Mouse (Mus musculus) hindbrain, embryonic 11.5 days (tissue): ENCODE measurements at regions not wholly inside any gene's neighbourhood (a gene's known extent, or its start where the extent isn't known, plus 50 kb on each side); places are given as distances from the start of the nearest gene placed in this dataset.

Experiments used
- ATAC-seq: fragments of 200-750 bp; cut with Nextera tagmentation; 2 replicates; pipeline ENCODE4 v1.8.0; 2017; ENCODE audit warnings: mild to moderate bottlenecking, moderate TSS enrichment, moderate library complexity; ENCODE audit not compliant: low FRiP score
- DNase-seq: peaks from one replicate; pipeline ENCODE4 v3.0.0-alpha.2; 2015; ENCODE audit warnings: low spot score
- H3K27ac ChIP-seq: fragments of 300-500 bp; sonication (generic); 2 replicates; pipeline ENCODE4 v1.5.1; 2014; ENCODE audit warnings: mild to moderate bottlenecking, low read depth, low read length
- H3K27me3 ChIP-seq: fragments of 300-500 bp; sonication (generic); 2 replicates; pipeline ENCODE4 v1.6.1; 2014; ENCODE audit warnings: mild to moderate bottlenecking, low read length, moderate library complexity, mixed read lengths; ENCODE audit not compliant: control insufficient read depth, insufficient read depth
- H3K36me3 ChIP-seq: fragments of 300-500 bp; sonication (generic); 2 replicates; pipeline ENCODE4 v1.6.1; 2014; ENCODE audit warnings: mild to moderate bottlenecking, low read length, moderate library complexity, mixed read lengths; ENCODE audit not compliant: control insufficient read depth, insufficient read depth
- H3K4me1 ChIP-seq: fragments of 300-500 bp; sonication (generic); replicated peaks from 2 replicates; pipeline ENCODE4 v1.6.1; 2014; ENCODE audit warnings: low read length, mixed read lengths; ENCODE audit not compliant: control insufficient read depth, insufficient read depth
- H3K4me2 ChIP-seq: fragments of 300-500 bp; sonication (generic); replicated peaks from 2 replicates; pipeline ENCODE4 v1.6.1; 2014; ENCODE audit warnings: mild to moderate bottlenecking, low read depth, low read length
- H3K4me3 ChIP-seq: fragments of 300-500 bp; sonication (generic); 2 replicates; pipeline ENCODE4 v1.5.1; 2014; ENCODE audit warnings: low read depth, low read length
- H3K9ac ChIP-seq: fragments of 300-500 bp; sonication (generic); 2 replicates; pipeline ENCODE4 v1.6.1; 2014; ENCODE audit warnings: low read depth, low read length
- H3K9me3 ChIP-seq: fragments of 300-500 bp; sonication (generic); 2 replicates; pipeline ENCODE4 v1.6.1; 2016; ENCODE audit warnings: low read length; ENCODE audit not compliant: control insufficient read depth
- WGBS: fragments of 180-500 bp; shearing (Covaris S2); extraction: QIAGEN DNeasy Blood & Tissue Kit; methylation state at CpG from one replicate; pipeline ENCODE4 v1.1.7; 2014; 5-methylcytosine and 5-hydroxymethylcytosine counted together

GRCm38 (mm10) chr6:51727191-51727590, 203.5 kb downstream of the Snx10 start:
- DNase-seq (no peak), ATAC-seq (no peak)
- no peaks in the 10 kb centered on the region for H3K9me3 ChIP-seq
- H3K36me3 ChIP-seq, result no peaks in the 10 kb centered on the region
- H3K4me3 ChIP-seq, result no peak overlapping the region
- H3K27ac ChIP-seq, result no peak overlapping the region
- H3K9ac ChIP-seq, result no peak overlapping the region
- H3K4me1 ChIP-seq, result no peaks in the 10 kb centered on the region
- 83% methylated on average over 8 of the region's 8 CpGs for WGBS
- no peak overlapping the region for H3K4me2 ChIP-seq
- no peaks in the 10 kb centered on the region for H3K27me3 ChIP-seq

- DNase-seq, result no peak
- no peak overlapping the region for H3K27ac ChIP-seq
- WGBS, result 81% methylated on average over 10 of the region's 10 CpGs
Observed at GRCm38 (mm10) chr6:51728816-51729562, 205.3 kb downstream of the Snx10 start.

GRCm38 (mm10) chr6:51730564-51731351, 207.1 kb downstream of the Snx10 start:
- 57% methylated on average over 17 of the region's 17 CpGs for WGBS
- no peak for DNase-seq
- ATAC-seq, result no peak

More at GRCm38 (mm10) chr6:51728816-51729562, 205.3 kb downstream of the Snx10 start:
- H3K36me3 ChIP-seq, result no peaks in the 10 kb centered on the region
- no peaks in the 10 kb centered on the region for H3K4me1 ChIP-seq
- H3K27me3 ChIP-seq, result no peaks in the 10 kb centered on the region
- H3K4me3 ChIP-seq, result no peak overlapping the region
- no peak overlapping the region for H3K9ac ChIP-seq
- no peaks in the 10 kb centered on the region for H3K9me3 ChIP-seq
- ATAC-seq, result no peak
- H3K4me2 ChIP-seq, result no peak overlapping the region

GRCm38 (mm10) chr6:51732298-51732895, 208.7 kb downstream of the Snx10 start:
- H3K27ac ChIP-seq, result no peak overlapping the region
- no peaks in the 10 kb centered on the region for H3K9me3 ChIP-seq
- no peaks in the 10 kb centered on the region for H3K27me3 ChIP-seq
- ATAC-seq (no peak), DNase-seq (no peak)
- H3K36me3 ChIP-seq, result no peaks in the 10 kb centered on the region
- H3K4me1 ChIP-seq, result no peaks in the 10 kb centered on the region
- WGBS, result 82% methylated on average over 11 of the region's 11 CpGs
- no peak overlapping the region for H3K9ac ChIP-seq
- H3K4me2 ChIP-seq, result no peak overlapping the region
- H3K4me3 ChIP-seq, result no peak overlapping the region

More at GRCm38 (mm10) chr6:51730564-51731351, 207.1 kb downstream of the Snx10 start:
- Histone ChIP-seq H3K9me3 (no peaks in the 10 kb centered on the region), H3K9ac (no peak overlapping the region), H3K27me3 (no peaks in the 10 kb centered on the region), H3K27ac (no peak overlapping the region), H3K36me3 (no peaks in the 10 kb centered on the region), H3K4me3 (no peak overlapping the region), H3K4me1 (no peaks in the 10 kb centered on the region), H3K4me2 (no peak overlapping the region)

GRCm38 (mm10) chr6:51736051-51736450, 212.3 kb downstream of the Snx10 start:
- Histone ChIP-seq H3K4me2 (no peak overlapping the region), H3K4me1 (no peaks in the 10 kb centered on the region), H3K4me3 (no peak overlapping the region), H3K27me3 (no peaks in the 10 kb centered on the region), H3K27ac (no peak overlapping the region), H3K9me3 (no peaks in the 10 kb centered on the region), H3K9ac (no peak overlapping the region), H3K36me3 (no peaks in the 10 kb centered on the region)
- 82% methylated on average over 5 of the region's 5 CpGs for WGBS
- DNase-seq, result no peak
- no peak for ATAC-seq

GRCm38 (mm10) chr6:51743105-51743660, 219.5 kb downstream of the Snx10 start:
- Histone ChIP-seq H3K27me3 (no peaks in the 10 kb centered on the region), H3K4me1 (no peaks in the 10 kb centered on the region), H3K9me3 (no peaks in the 10 kb centered on the region), H3K4me2 (no peak overlapping the region), H3K4me3 (no peak overlapping the region), H3K27ac (no peak overlapping the region), H3K9ac (no peak overlapping the region), H3K36me3 (no peaks in the 10 kb centered on the region)
- DNase-seq, result no peak
- ATAC-seq, result no peak
- WGBS, result 79% methylated on average over 15 of the region's 15 CpGs

GRCm38 (mm10) chr6:51744607-51745006, 220.9 kb downstream of the Snx10 start:
- H3K4me3 ChIP-seq, result no peak overlapping the region
- no peak for ATAC-seq
- H3K36me3 ChIP-seq, result no peaks in the 10 kb centered on the region
- WGBS, result 66% methylated on average over 2 of the region's 2 CpGs
- H3K27ac ChIP-seq, result no peak overlapping the region
- H3K9me3 ChIP-seq, result no peaks in the 10 kb centered on the region
- no peak overlapping the region for H3K4me2 ChIP-seq
- DNase-seq, result no peak
- no peak overlapping the region for H3K9ac ChIP-seq
- H3K27me3 ChIP-seq, result no peaks in the 10 kb centered on the region
- no peaks in the 10 kb centered on the region for H3K4me1 ChIP-seq

- no peak overlapping the region for H3K9ac ChIP-seq
- H3K4me1 ChIP-seq, result no peaks in the 10 kb centered on the region
- H3K9me3 ChIP-seq, result no peaks in the 10 kb centered on the region
- 0 out of 2 replicates have a peak overlapping the region, but pooled peaks have one; percentile 25 for H3K27ac ChIP-seq
- 75% methylated on average over 8 of the region's 8 CpGs for WGBS
- H3K27me3 ChIP-seq, result no peaks in the 10 kb centered on the region
- ATAC-seq (no peak), DNase-seq (no peak)
- H3K4me2 ChIP-seq, result no peak overlapping the region
- no peak overlapping the region for H3K4me3 ChIP-seq
- H3K36me3 ChIP-seq, result no peaks in the 10 kb centered on the region
Observed at GRCm38 (mm10) chr6:51754239-51754681, 230.6 kb downstream of the Snx10 start.
